Mouse (Mus musculus): ENCODE results near the gene Pdhx.

Gene Pdhx

DNA sequence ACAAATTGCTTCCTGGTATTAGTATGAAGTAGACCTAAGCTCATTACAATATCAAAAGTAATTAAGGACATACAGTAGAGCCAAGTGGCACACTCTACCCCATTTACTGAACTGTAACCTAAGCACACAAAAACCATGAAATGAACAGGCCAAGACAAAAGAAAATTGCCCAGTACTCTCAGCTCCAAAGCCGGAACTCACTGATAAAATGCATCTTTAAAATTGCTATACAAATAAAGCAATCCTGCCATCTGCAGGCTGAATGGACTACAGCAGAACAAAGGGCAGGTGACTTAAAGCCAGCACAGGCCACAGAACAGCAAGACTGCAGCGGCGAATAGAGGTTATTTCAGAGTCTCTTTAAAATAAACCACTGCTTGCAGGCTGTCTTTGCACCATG is 10.4 kb downstream of the Pdhx start:
- peak; percentile 35 for DNase-seq (ENCODE audit: inconsistent ontology term)

DNA sequence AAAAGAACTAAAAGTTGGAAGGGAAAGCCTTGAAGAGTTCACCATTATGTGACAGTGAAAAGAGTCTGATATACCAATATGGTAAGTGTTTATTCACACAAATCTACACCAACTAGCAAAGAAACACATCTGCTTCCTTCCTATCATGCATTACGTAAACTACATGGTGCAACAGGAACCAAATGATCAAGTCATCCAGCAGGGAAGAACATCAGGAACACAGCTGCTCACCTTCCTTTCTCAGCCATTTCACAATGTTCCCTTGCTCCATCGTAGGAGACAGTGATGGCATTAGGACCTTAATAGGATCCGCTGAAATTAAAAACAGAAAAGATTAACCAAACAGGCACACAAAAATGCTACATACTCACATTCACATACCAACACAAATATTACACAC is 15.0 kb downstream of the Pdhx start:
- no peak for DNase-seq (ENCODE audit: inconsistent ontology term)

DNA sequence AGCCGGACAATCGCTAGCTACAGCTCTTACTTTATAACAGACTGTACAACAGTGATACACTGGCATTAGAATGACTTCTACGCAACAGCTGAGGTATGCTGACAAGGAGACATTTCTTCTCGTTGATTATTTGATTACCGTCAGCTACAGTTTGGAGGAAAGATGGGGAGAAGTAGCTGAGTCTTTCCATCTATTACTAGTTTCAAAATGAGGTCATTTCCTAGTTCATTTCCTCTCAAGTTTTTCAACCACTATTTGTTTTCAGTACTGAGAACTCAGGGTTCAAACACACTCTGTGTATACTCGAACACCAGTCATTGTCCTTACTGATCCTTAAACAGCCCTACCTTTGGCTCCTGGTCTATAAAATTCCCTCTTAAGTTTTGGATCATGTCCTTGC is 17.5 kb downstream of the Pdhx start:
- DNase-seq (ENCODE audit: inconsistent ontology term): no peak

DNA sequence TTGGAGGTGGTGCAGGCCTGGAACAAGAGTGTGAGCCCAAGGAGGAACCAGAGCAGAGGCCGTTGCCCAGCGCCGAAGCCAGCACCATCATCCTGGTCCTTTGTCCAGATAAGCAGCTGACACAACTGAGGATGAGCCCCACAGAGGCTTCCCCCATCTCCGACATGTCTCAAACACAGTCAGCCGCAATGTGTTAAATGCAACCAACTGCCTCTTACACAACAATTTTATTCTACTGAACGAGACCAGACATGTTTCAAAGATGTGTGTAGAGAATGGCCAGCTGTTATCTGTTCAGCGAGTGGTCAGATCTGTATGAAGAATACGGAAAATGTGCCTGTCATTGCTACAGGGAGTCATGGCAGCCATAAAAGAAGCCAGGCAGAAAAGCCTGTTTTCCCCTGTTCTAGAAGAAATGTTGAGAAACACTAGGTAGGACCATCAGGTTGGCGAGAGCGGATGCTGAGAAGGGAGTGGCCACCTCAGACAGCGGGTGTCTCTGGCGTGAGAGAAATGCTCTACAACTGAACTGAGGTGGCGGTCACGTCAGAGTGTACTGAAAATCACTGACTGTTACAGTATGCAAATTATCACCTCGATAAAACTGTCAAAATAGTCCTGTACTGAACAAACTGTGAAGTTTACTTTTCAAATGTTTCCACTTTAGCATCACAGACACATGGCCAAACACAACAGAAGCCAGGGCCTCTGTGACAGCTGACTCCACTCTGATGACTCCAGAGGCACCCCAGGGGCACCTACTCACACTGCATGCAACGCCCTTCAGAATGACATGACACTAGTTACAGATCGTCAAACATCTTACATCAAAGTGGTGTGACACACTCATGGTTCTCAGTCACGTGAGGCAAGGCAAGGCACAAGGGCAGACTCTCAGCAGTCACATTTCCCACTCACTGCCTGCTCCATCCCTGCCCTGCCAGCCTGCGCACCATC is 21.1 kb downstream of the Pdhx start:
- DNase-seq (ENCODE audit: inconsistent ontology term): no peak

DNA sequence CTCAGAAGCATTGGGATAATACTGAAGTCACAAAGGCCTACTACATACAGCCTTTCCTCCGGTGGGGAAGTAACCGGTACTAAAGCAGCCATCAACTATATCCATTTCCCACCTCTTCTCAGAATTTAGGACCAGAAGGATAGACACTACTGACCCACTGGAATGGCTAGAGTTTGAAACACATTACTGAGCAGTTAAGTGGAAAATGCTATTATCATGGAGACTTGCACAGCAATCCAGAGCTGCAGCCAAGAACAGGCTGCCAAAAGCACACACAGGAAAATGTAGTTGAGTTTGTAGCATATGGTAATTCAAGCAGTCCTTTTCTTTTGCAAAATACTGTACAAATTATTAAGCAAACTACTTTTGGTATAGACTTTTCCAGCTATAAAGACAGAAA is 28.0 kb downstream of the Pdhx start:
- DNase-seq (ENCODE audit: inconsistent ontology term): peak; percentile 82

DNA sequence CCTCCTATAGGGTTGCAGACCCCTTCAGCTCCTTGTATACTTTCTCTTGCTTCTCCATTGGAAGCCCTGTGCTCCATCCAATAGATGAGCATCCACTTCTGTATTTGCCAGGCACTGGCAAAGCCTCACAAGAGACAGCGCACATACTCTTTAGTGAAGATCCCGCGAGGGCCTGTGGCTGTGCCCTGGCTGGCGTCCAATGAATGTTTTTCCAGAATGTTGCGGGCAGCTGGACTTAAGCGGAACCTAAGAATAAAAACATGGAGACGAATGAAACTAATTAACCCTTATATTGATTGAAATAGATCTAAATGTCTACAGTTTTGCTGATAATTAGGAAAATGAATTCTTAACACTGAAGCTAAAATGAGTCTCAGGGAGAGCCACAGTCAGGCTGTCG is 32.4 kb downstream of the Pdhx start:
- DNase-seq (ENCODE audit: inconsistent ontology term): peak; percentile 77

GRCm38 (mm10) chr2:103037831-103038230 is 35.5 kb downstream of the Pdhx start:
- DNase-seq (ENCODE audit: inconsistent ontology term): peak; percentile 37

DNA sequence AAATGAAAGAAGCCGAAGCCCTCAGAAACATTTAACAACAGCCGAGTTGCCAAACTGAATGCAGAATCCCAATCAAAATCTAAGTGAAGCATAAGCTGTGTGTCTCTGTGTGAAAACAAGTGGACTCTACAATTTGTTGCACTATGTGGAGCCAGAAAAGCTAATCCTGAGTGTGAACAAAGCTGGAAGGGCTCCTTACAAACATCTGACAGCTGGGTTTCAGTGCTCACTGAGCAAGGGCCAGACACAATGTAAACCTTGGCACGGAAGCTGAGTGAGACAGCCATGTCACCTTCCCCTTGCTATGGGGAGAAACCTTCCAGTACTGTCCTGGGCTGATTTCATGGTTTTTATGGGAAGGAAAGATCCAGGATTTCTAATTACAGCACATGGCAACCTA is 50.6 kb downstream of the Pdhx start:
- DNase-seq (ENCODE audit: inconsistent ontology term): no peak

DNA sequence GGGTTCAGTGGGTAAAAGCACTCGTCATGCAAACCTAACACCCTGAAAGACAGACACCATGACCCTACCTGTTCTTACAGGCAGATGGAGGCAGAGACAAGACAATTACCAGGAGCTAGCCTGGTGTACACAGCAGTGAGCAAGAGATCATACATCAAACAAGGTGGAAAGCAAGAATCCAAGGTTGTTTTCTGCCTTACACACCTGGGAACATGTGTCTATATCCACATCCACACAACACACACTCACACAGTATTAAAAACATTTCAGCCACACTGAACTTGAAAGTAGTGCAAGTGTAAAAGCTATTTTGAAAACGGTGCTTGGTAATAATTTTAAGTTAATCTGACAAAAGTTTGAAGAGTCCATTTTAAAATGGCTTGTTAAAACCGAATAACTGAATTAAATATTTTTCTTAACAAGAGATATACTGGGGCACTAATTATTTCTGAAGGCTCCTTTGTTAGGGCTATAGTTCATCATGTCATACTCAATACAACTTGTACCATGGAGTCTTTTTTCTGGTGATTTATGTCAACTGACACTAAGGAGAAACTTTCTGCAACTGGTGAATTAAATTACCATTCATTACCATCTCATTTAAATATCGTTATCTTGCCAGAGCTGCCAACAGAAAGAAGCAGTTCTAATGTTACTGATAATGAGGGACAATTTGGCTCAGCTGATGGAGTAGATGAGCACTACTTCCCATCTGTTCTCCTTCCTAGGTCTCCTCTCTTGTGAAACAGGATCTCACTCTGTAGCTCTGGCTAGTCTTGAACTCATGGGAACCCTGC is 52.9 kb downstream of the Pdhx start:
- DNase-seq (ENCODE audit: inconsistent ontology term): no peak

DNA sequence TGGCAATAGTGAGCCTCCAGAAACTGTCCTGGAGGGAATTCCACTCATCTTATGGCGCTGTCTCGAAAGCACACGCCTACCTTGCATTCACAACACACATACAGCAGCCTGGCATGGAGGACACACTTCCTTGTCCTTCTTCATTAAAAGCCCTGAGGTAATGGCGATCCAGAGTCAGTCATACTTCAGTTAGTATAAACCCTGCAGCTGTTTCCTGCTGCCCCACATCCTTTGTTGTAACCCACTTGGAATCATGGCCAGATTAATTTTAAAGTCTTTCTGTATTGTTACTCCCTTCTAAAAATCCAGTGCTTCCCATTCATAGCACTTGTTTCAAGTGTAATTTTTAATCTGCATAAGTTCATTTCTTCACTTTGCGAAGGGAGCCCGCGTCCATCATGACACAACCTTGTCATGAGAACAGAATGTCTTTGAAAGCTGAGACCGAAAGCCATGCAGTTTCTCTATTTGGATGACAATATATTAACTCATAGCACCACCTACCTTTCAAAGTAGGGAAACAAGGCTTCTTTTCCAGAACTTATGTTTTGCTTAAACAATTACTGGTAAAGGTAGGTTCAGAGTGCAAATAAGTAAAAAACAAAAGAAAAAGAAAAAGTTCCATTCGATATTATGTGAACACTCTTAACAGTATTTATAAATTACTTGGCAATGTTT is 54.4 kb downstream of the Pdhx start:
- DNase-seq (ENCODE audit: inconsistent ontology term): peak; percentile 77

DNA sequence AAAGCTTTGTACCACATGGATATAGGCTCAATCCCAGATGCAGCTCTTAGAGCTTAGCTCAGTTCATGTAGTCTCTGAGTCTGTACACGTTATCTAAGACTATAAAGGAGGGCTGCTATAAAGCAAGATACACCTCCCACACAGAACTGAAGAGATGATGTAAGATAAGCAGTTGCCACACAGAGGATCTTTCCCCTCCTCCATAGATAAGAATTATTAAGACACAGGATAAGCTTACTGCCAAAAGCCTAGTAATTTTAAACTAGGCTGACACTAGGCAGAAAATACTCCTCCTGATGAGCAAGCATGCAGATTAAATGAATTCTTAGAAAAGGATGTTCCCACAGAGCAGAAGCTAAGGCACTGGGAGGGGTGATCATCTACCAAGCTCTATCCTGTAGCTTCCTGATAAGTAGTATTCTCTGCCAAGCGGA is 55.9 kb downstream of the Pdhx start:
- no peak for DNase-seq (ENCODE audit: inconsistent ontology term)

DNA sequence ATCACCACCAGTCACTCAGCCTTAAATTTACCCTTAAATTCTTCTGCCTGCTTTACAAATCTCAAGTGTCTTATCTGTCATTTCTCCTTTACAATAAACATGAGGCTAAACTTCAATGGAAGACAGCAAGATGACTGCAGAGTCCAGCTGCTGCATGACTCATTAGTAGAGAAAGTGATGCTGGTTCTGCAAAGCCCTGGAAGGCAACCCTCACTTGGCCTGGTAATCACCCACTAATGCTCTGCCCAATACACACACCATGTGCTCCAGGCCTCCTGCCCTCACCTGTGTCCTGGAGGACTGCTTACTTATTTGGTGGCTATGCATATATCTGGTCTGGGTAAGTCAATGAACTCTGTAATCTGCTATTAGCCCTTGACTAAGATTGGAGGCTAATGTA is 57.2 kb downstream of the Pdhx start:
- no peak for DNase-seq (ENCODE audit: inconsistent ontology term)

- DNase-seq (ENCODE audit: inconsistent ontology term): no peak
These were observed 60.3 kb downstream of the Pdhx start for GRCm38 (mm10) chr2:103012782-103013575.

DNA sequence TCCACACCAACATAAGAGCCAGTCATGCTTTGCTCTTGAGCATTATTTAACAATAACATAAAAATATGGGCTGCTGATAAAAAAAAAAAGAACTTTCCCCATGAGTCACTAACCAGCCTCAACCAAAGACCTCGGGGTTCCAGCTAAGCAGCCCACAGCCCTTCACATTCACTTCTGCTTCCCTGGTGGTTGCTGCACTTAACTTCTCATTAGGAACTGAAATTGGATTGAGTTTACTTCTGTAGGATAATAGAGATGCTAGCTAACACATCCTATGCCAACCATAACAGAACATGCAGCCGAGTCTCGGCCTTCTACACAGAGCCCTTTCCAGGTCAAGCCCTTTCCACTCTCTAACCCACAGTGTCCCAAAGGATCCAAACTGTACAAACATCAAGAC is 65.1 kb downstream of the Pdhx start:
- DNase-seq (ENCODE audit: inconsistent ontology term): no peak

- DNase-seq (ENCODE audit: inconsistent ontology term): no peak
These were observed 68.7 kb downstream of the Pdhx start for GRCm38 (mm10) chr2:103004599-103004998.

DNA sequence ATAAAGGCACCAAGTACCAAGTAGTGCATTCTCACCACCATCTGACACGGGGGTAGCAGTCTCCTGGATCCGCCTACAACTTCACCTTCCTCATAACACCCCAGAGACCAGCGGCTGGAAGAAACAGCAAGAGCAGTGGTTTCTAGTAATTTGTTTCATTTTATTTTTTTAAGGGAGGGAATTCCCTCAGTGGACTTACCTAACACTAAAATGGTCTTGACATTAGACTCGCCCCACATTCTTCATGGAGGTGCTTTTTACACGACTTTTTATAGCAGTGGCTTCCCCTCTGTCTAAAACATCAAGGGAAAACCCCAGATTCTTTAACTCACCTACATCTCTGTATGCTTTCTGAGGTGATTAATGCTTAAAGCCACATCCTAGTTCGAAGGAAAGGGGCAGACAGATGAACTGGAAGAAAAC is 74.1 kb downstream of the Pdhx start:
- DNase-seq (ENCODE audit: inconsistent ontology term): no peak

- no peak for DNase-seq (ENCODE audit: inconsistent ontology term)
These were observed 75.0 kb downstream of the Pdhx start for GRCm38 (mm10) chr2:102998356-102998755.

GRCm38 (mm10) chr2:102997874-102998273 is 75.4 kb downstream of the Pdhx start:
- DNase-seq (ENCODE audit: inconsistent ontology term): no peak

GRCm38 (mm10) chr2:102993841-102994607 is 79.3 kb downstream of the Pdhx start:
- no peak for DNase-seq (ENCODE audit: inconsistent ontology term)

GRCm38 (mm10) chr2:102992405-102992804 is 80.9 kb downstream of the Pdhx start:
- DNase-seq (ENCODE audit: inconsistent ontology term): no peak

DNA sequence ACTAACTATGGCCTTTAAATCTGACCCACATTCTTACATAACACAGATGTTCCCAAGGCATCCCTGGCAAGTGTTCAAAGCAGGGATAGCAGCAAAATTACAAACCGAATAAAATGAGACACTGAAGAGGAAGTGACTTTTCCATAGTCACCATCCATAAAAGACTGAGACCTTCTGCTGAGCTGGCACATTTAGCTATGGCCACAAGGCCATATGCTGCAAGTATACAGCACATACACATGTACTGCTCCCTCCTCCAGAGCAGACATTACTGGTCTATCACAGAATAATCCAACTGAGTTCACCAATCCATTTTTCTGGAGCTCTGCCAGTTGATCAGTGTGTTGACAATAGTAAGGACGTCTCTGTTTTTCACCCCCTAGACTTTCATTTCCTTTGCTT is 83.0 kb downstream of the Pdhx start:
- DNase-seq (ENCODE audit: inconsistent ontology term): no peak
